In genomic region chr7:30336384-30336783, GRCm38 (mm10) we compare ENCODE assay signal across 9 mouse cellular contexts. TPM values are rescaled to one million over a fixed set of nuclear protein-coding genes. Genes with fewer than 3 reads are reported as not detected.
DNase-seq lines count a peak whose midpoint lies in the region; ATAC-seq and TF ChIP-seq lines count a peak whose summit lies in the region.
"Had no signal": no experiment of that assay in that cellular context is flagged by ENCODE, and none has a peak within 500 bp of the region (broad histone marks: within the 10 kb centered on the region; RNA-seq: fewer than 3 reads in every experiment).

No protein-coding gene starts in this region.

- DNase-seq in Patski (ENCODE audit: low read depth, low spot score) = no peak
- peak; percentile 86 for DNase-seq in hindbrain, embryonic 10.5 days (ENCODE audit: low spot score)
- peak; percentile 84 to 92 for DNase-seq in layer of hippocampus, postnatal 14 days (ENCODE audit: low spot score in 2 of 2)
- peak; percentile 88 for DNase-seq in right cerebral cortex, postnatal 25 days
- DNase-seq in yolk sac, embryonic 10.5 days (ENCODE audit: low spot score) = peak; percentile 66

- TF ChIP-seq CTCF in Patski (IDR thresholded peaks at IDR 0.05) = peak; percentile 96

- CTCF ChIA-PET in Patski (lab: Charles Lee) = interaction anchor here (0.6 to 4.1 kb wide), 23 partner anchors 9 to 189 kb away, joined by 3 to 14 read pairs (median 4); partner anchors contain the start of gene Sdhaf1

- in situ Hi-C loops in Patski (cut with MboI; ENCODE audit: low pct_unique_long_range_greater_than_20kb) = loop anchor here (10.0 kb wide), 1 partner anchor 98 kb away; no protein-coding TSS in a partner anchor

- H3K9ac ChIP-seq in forebrain, embryonic 15.5 days (replicated peaks) = no peak overlapping the region
- H3K9ac ChIP-seq: neural tube, embryonic 12.5 days had no signal

- POLR2A ChIA-PET in Patski (lab: Charles Lee) = interaction anchor here (0.6 kb wide), 1 partner anchor 130 kb away, joined by 3 read pairs; no protein-coding TSS in a partner anchor

- H3K4me3 ChIP-seq in forebrain, embryonic 15.5 days = no peak overlapping the region
- H3K4me3 ChIP-seq in hindbrain, embryonic 10.5 days = no peak overlapping the region
- H3K4me3 ChIP-seq: neural tube, embryonic 12.5 days had no signal

- no peak for ATAC-seq in Patski
- ATAC-seq in cerebellum, adult (ENCODE audit: insufficient number of reproducible peaks, low FRiP score, low TSS enrichment) = peak; percentile 8; the same call in 1 of the 2 replicates
- peak; percentile 51 for ATAC-seq in forebrain, embryonic 15.5 days (replicated peaks)
- ATAC-seq in megakaryocyte, adult 5-6 weeks (ENCODE audit: poor library complexity, severe bottlenecking) = peak; percentile 81

- no peak overlapping the region; the same call in 1 of the 2 replicates for H3K27ac ChIP-seq in forebrain, embryonic 15.5 days (replicated peaks)
- no peak overlapping the region for H3K27ac ChIP-seq in hindbrain, embryonic 10.5 days
- H3K27ac ChIP-seq: neural tube, embryonic 12.5 days had no signal

- peaks cover 56% of the 10 kb centered on the region for H3K4me1 ChIP-seq in forebrain, embryonic 15.5 days
- H3K4me1 ChIP-seq in hindbrain, embryonic 10.5 days (replicated peaks) = peaks cover 10% of the 10 kb centered on the region

- no peaks in the 10 kb centered on the region for H3K36me3 ChIP-seq in forebrain, embryonic 15.5 days
- H3K36me3 ChIP-seq in hindbrain, embryonic 10.5 days = no peaks in the 10 kb centered on the region
- H3K36me3 ChIP-seq: neural tube, embryonic 12.5 days had no signal

- H3K9me3 ChIP-seq in forebrain, embryonic 15.5 days = no peaks in the 10 kb centered on the region
- no peaks in the 10 kb centered on the region for H3K9me3 ChIP-seq in hindbrain, embryonic 10.5 days
- H3K9me3 ChIP-seq: neural tube, embryonic 12.5 days had no signal

- H3K27me3 ChIP-seq in Patski = peaks cover 19% of the 10 kb centered on the region
- no peaks in the 10 kb centered on the region; the same call in 1 of the 2 replicates for H3K27me3 ChIP-seq in forebrain, embryonic 15.5 days
- H3K27me3 ChIP-seq in hindbrain, embryonic 10.5 days (ENCODE audit: insufficient read depth, poor library complexity, severe bottlenecking) = peaks cover 39% of the 10 kb centered on the region

- WGBS in forebrain, embryonic 15.5 days = under 1% methylated on average over 9 of the region's 9 CpGs
- 4% methylated on average over 9 of the region's 9 CpGs for WGBS in hindbrain, embryonic 10.5 days

- H3K4me2 ChIP-seq in forebrain, embryonic 15.5 days (replicated peaks) = peak overlapping the region; percentile 20; the same call in 1 of the 2 replicates
- H3K4me2 ChIP-seq: neural tube, embryonic 12.5 days had no signal

RNA-seq across cellular contexts. Expression of gene Sdhaf1, which starts 12.7 kb away (rescaled TPM):
- 6.4 TPM for polyA plus RNA-seq in Patski (2021)
- 22.1 and 22.5 TPM in 2 replicates for polyA plus RNA-seq in forebrain, embryonic 15.5 days (2015; fragmentation: Nextera tagmentation; extraction: Ambion mirVana)
- polyA plus RNA-seq in hindbrain, embryonic 10.5 days (2016; fragmentation: Nextera tagmentation; extraction: Ambion mirVana) = 19.6 and 23.1 TPM in 2 replicates
- total RNA-seq in layer of hippocampus, postnatal 14 days (2021) = 1 to 10 TPM; 7.8 to 8.9 TPM
- 3.7 and 5.1 TPM in 2 replicates for total RNA-seq in megakaryocyte, adult 5-6 weeks (2015)
- 5.8 and 5.9 TPM in 2 replicates for total RNA-seq in megakaryocyte, adult 5-6 weeks (2017)

RNA-seq across cellular contexts. Expression of gene E130208F15Rik, which starts 14.8 kb away (rescaled TPM):
- polyA plus RNA-seq in Patski (2021) = 3.3 TPM
- polyA plus RNA-seq in forebrain, embryonic 15.5 days (2015; fragmentation: Nextera tagmentation; extraction: Ambion mirVana) = not detected in 2 replicates
- polyA plus RNA-seq in hindbrain, embryonic 10.5 days (2016; fragmentation: Nextera tagmentation; extraction: Ambion mirVana) = 1.6 and 3.7 TPM in 2 replicates
- total RNA-seq in layer of hippocampus, postnatal 14 days (2021) = under 1 TPM; 0.43 to 0.74 TPM
- 0.11 TPM in 1 of 2 replicates, not detected in the other for total RNA-seq in megakaryocyte, adult 5-6 weeks (2015)
- 0.57 and 0.88 TPM in 2 replicates for total RNA-seq in megakaryocyte, adult 5-6 weeks (2017)
- polyA plus RNA-seq: neural tube, embryonic 12.5 days had no signal

RNA-seq across cellular contexts. Expression of gene Syne4, which starts 21.8 kb away (rescaled TPM):
- polyA plus RNA-seq in Patski (2021) = 2.6 TPM
- polyA plus RNA-seq in forebrain, embryonic 15.5 days (2015; fragmentation: Nextera tagmentation; extraction: Ambion mirVana) = 7.3 and 9.0 TPM in 2 replicates
- 26.8 and 28.1 TPM in 2 replicates for polyA plus RNA-seq in hindbrain, embryonic 10.5 days (2016; fragmentation: Nextera tagmentation; extraction: Ambion mirVana)
- 1 to 10 TPM; 4.2 to 5.8 TPM for total RNA-seq in layer of hippocampus, postnatal 14 days (2021)
- 0.58 and 1.9 TPM in 2 replicates for total RNA-seq in megakaryocyte, adult 5-6 weeks (2015)
- 0.49 and 1.1 TPM in 2 replicates for total RNA-seq in megakaryocyte, adult 5-6 weeks (2017)

RNA-seq across cellular contexts. Expression of gene Lrfn3, which starts 26.2 kb away (rescaled TPM):
- 21.9 TPM for polyA plus RNA-seq in Patski (2021)
- polyA plus RNA-seq in forebrain, embryonic 15.5 days (2015; fragmentation: Nextera tagmentation; extraction: Ambion mirVana) = 11.2 and 12.3 TPM in 2 replicates
- 5.5 and 7.8 TPM in 2 replicates for polyA plus RNA-seq in hindbrain, embryonic 10.5 days (2016; fragmentation: Nextera tagmentation; extraction: Ambion mirVana)
- 10 to 100 TPM; 32.5 to 35.5 TPM for total RNA-seq in layer of hippocampus, postnatal 14 days (2021)
- 0.11 TPM in 1 of 2 replicates, not detected in the other for total RNA-seq in megakaryocyte, adult 5-6 weeks (2015)
- not detected in 2 replicates for total RNA-seq in megakaryocyte, adult 5-6 weeks (2017)

RNA-seq across cellular contexts. Expression of gene Alkbh6, which starts 27.9 kb away (rescaled TPM):
- 35.2 TPM for polyA plus RNA-seq in Patski (2021)
- polyA plus RNA-seq in forebrain, embryonic 15.5 days (2015; fragmentation: Nextera tagmentation; extraction: Ambion mirVana) = 99.6 and 102 TPM in 2 replicates
- 93.6 and 117 TPM in 2 replicates for polyA plus RNA-seq in hindbrain, embryonic 10.5 days (2016; fragmentation: Nextera tagmentation; extraction: Ambion mirVana)
- 10 to 100 TPM; 41.6 to 45.9 TPM for total RNA-seq in layer of hippocampus, postnatal 14 days (2021)
- 18.2 and 24.2 TPM in 2 replicates for total RNA-seq in megakaryocyte, adult 5-6 weeks (2015)
- 19.0 and 22.3 TPM in 2 replicates for total RNA-seq in megakaryocyte, adult 5-6 weeks (2017)
